Mouse (Mus musculus) hindlimb bud, embryonic 11.5 days (tissue): Measurements from ENCODE around the gene Ugt1a6a.
A peak's percentile ranks its signal among the peaks of the same experiment; 100 is the strongest.
"Not testable (repeated sequence)": the region's sequence is repeated elsewhere in the genome, so short reads cannot be mapped to it uniquely, and the experiment has no call there.

Experiments
- DNase-seq: peaks from one replicate; pipeline ENCODE4 v3.0.0-alpha.2; 2012; ENCODE audit warnings: low read depth, low spot score; ENCODE audit errors: extremely low spot score

Ugt1a6a gene

DNA sequence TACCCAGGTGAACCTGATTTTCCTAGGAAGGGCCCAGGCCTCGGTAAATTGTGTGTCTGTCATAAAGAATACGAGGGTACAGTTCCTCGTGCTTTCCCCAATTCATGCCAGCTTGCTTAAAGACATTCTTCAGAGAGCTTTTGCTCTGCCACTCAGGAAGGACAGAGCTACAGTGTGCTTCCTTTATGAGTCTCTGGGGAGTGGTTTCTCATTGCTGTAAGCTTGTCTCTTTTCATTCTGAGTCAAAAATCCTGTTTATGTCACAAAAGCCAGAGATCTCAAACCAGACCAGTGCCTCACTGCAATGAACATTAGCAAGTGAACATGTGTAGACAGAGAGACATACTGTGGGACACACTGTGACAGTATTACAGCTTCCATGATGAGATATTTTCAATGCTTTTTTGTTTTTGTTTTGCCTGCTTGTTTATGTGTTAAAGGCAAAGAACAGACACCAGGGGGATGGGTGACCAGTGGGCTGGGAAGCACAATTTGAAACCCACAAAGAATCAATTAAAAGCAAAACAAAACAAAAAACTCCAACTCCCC, 627 bp upstream of the Ugt1a6a start:
- no peak for DNase-seq

DNA sequence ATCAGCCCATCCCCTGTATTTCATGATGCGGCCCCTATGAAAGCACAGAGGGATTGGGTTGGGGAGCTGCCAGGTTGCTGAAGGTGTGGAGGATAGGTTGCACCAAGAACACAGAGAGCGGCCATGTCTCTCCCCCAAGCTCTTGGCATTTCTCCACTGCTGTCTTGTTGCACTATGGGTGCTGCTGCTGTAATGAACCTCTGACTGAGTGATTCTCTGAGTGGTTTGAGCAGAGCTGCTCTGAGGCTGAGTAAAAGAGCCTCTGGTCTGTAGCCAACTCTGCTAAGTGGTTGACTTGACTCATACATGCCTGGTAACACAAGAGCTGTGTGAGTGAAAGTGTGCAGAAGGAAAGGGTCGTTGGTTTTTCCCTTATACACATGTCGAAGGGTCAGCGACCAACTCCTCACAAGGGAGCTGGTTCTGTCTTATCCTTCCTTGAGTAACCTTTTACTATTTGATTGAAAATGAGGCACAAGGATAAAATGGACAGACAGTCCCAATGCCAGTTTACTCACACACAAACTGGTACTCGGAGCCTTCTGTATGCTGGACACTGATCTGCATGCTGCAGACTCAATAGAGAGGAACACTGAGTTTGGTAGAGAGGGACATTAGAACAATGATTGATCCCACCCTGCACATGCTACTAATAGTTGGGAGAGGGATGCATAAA, 758 bp downstream of the Ugt1a6a start:
- not testable (repeated sequence) for DNase-seq

DNA sequence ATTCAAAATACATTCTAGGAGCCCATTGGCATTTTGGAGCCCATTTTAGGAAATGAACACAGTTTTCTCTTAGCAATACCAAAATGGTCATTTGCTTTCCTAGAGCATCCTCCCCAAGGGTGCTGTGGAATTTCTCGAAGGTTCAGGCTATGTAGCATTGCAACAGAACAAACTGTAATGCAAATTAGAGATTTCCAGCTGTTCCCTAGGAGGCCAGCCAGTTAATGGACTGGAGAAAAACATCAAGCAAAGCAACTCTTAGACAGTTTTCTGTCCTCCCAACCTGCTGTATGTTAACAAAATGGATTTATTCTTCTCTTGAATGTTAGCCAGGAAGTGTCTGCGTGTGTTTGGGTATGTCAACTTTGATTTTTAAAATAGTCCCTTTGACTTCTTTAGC, 2.0 kb downstream of the Ugt1a6a start:
- DNase-seq: no peak

DNA sequence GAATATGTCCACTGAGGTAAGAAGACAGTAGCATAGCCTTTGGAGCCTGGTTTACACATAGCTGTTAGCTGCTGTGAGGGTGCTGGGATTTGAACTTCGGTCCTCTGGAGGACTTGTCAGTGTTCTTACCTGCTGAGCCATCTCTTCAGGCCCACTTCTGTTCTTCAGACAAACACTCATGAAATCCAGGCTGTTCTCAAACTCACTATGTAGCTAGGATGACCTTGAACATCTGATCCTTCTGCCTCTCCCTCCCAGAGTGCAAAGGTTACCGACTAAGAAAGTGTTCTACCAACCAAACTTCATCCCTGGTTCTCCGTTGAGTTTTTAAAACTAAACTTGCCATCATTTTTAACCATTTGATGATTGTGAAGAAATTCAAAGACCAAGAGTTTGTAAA, 2.7 kb downstream of the Ugt1a6a start:
- DNase-seq: no peak

DNA sequence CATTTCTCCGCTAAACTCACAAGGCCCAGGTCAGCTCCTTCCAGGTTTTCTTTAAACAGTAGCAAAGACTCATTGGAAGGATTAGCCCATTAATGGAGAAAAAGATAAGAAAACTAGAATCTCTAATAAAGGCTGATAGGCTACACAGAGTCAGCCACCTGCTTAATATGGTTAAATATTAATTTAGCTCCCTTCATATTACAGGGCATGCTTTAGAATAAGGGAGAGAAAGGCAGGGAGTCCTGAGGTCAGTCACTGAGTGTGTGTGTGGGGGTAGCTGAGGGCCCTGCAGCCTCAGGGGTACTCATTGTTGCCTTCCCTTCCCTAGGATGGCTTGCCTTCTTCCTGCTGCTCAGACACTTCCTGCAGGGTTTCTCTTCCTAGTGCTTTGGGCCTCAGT, 3.5 kb downstream of the Ugt1a6a start:
- no peak for DNase-seq

DNA sequence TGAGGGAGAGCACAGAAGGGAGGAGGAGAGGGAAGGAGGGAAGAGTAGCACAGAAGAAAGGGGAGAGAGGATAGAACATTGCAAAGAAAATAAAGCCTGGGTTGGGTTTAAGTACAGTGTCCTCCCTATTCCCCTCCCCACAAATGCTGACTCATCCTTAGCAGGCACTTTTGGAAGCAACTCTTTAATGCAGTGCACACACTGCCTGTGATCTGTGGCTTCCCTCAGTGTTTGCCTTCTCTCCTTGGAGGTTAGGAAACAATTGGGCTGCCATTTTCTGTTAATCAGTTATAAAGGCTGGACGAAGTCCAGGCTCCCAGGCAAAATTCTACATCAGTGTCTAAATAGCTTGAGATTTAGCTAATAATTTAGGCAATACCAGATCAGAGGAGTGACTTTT, 5.9 kb downstream of the Ugt1a6a start:
- DNase-seq: not testable (repeated sequence)

DNA sequence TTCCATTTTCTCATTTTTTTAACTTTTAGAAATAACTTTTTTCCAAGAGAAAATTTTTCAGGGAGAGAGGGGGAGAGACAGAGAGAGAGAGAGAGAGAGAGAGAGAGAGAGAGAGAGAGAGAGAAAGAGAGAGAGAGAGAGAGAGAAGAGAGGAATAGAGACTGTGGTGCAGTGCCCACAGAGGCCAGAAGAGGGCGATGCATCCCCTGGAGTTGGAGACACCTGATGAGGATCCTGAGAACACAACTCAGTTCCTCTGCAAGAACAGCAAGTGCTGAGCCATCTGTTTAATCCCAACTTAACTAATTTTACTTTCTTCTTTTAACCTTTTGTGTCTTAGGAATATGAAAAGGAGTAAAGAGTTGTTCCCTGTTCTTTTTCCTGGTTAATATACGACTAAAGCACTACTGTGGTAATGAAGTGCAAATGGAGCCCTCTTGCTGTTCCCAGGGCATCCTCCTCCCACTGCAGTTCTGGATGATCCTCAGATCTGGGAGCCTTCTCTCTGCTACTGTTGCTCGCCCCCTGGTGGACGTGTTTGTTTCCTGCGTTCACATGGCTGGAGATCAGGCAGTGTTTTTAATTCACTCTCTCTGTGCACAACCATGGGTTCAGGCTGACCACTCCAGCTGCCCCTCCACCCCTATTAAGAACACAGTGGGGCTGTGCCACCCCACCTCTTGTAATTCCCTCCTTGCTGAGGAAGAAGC, 9.5 kb downstream of the Ugt1a6a start:
- not testable (repeated sequence) for DNase-seq

DNA sequence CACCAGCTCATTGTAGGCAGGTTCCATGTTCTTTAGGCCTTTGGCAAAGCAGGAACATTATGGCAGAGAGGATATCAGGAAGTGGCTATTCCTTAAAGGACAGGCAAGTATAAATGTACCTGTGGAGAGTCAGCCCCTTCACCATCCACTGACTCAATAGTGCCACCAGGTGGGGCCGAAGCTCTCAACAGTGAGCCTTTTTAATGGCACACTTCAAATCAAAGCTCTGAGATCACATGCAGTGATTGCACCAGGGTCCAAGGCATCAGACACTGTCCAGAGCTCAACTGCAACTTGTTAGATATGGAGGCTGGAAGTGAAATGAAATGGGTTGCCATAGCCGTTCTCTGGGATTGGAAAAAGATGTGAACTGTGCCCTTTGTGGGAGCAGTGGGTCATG, 10.7 kb downstream of the Ugt1a6a start:
- DNase-seq: peak; percentile 5

DNA sequence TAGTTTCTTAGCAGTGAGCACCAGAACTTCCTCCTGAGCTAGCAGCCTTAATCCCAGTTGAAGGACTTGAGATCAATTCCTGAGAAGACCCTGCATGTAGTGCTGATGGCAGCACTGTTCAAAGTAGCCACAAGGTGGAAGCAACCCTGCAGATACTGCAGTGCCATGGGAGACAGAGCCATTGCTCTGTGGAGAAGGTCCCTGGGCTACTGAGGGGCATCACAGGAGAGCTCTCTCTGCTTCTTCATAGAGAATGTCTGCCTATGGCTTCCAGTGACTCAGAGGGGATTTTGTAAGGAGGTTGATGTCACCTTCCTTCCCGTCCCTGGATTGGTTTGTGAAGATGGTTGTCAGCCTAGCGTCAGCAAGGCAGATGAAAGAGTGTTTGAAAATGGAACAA, 15.5 kb downstream of the Ugt1a6a start:
- DNase-seq: not testable (repeated sequence)

DNA sequence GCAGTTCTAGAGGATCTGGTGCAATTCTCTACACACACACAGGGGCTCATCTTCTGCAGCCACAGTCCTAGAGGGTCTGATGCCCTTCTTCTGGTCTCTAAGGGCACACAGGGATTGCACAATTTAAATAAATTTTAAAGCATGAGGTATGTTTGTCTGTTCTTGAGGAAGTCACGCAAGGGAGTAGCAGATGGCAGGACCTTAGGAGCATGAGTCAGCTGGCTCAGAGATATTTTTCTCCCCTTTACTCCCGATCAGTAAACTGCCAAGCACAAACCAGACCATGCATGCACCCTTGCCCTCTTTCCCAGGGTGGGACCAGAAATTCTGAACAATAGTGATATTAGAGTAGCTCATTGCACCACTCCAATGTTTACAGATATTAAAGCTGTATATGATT, 23.8 kb downstream of the Ugt1a6a start:
- DNase-seq: no peak

DNA sequence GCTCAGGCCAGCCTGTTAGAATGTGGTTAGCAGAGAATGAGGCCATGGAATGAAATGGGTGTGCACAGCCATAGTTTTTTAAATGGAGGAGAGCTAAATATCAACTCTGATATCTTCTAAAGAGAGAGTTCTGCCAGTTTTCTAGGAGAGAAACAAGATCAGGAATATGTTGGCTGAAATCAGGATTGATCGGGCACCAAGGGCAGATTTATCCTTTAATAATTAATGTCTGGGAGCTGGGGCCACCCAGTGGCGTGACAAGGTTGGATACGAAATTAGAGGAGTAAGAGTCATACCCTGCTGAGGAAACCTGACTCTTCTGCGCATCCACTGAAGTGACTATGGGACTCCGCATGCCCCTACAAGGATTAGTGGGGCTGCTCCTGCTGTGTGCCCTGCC, 31.1 kb downstream of the Ugt1a6a start, which contains the start of gene Ugt1a5:
Ugt1a5 (plus strand) TSS at position 302 of the 400 bp plus-strand sequence.
- DNase-seq: no peak

DNA sequence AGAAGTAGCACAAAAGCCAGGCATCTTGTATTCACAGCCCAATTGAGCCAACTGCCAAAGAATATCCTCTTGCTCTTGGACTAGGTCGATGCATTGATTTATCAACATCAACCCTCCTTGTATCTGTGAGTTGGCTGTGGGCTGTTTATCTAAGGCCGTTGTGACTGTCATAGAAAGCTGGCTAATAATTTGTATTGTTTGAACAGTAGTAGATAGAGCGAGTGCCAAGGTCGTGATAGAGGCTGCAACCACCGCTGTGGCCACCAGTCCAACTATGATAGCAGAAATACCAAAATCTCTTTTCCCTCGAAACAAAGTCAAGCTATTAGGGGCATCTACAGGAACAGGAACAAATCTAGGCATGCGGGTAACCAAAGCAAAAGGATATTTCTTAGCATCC, 37.6 kb downstream of the Ugt1a6a start:
- not testable (repeated sequence) for DNase-seq

DNA sequence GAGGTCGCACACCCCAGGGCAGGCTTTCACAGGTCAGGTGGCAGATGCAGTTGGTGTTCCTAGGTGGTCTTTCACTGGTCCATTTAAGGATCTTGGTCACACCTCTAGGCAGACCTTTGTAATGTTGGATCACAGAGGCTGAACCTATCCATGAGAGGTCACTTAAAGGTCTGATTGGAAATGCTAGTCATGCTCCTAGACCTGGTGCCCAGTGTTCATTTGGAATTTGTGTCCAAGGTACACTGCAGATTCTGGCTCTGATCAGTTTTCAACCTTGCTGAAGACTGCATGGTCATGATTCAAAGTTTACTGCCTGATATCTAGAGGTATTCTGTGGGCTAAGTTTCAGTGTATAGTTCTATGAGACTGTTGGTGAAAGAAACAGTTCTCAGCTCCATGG, 45.0 kb downstream of the Ugt1a6a start:
- DNase-seq: no peak

DNA sequence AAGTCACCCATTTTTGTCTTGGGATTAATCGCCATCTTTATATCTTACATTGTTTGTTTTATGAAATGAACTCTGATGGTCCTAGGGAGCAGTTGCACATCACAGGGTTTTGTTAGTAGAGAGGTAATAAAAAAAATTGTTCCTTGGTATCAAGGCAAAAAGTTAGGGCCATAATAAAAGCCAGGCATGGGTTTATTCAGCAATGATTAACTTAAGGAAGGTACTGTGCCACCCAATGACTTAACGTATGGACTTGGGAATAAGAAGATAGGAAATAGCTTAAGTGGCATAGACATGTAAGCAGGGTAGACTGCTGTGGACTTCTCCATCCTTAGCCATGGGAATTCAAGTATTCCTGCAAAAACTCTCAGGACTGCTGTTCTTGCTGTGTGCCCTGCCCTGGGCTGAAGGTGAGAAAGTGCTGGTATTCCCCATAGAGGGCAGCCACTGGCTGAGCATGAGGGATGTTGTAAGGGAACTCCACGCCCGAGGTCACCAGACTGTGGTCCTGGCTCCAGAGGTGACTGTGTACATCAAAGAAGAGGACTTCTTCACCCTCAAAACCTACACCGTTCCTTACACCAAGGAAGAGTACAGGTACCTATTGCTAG, 51.8 kb downstream of the Ugt1a6a start:
- DNase-seq: no peak

DNA sequence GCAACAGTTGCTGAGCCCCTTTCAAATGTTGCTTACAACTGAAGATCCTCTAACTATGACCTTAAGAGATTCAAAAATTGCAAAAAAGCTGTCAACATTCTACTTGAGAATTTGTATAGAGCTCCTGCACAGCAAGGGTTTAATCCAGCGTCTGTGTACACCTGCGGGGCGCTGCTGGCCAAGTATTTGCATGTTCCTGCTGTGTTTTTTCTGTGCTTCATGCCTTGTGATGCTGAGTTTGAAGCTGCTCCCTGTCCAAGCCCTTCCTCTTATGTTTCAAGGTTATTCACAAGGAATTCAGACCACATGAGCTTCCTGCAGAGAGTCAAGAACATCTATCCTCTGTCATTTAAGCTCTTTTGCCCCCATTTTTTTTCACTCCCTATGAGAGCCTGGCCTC, 57.5 kb downstream of the Ugt1a6a start:
- no peak for DNase-seq

DNA sequence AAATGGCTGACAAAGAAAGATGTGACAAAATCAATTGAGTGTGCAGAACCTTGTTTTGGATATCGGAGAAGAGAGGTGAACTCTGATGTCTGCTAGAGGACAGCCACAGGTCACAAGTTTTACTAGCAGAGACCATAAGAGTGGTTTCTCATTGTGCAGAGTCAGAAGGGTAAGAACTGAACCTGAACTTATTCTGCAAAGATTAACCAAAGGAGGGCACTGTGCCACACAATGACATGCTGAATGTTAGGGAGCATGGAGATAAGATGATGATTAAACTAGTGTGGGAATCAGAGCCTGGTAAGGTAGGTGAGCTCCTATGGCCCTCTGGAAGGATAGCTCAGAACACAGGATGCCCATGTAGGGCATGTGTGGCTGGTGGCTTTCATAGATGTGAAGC, 61.1 kb downstream of the Ugt1a6a start:
- no peak for DNase-seq

DNA sequence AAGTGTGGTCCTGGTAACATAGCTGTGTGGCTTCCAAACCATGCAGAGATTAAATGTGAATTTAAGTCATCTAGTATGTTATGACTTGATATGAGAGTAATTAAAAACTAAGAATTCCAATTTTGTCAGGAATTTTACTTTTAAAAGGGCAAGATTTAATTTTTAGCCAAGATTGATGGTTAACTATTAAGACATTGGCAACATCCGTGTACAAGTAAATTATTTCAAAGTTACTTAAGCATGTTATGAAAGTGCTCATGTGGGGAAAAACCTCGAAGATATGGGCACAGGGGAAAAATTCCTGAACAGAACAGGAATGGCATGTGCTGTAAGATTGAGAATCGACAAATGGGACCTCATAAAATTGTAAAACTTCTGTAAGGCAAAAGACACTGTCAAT, 62.8 kb downstream of the Ugt1a6a start:
- DNase-seq: no peak

DNA sequence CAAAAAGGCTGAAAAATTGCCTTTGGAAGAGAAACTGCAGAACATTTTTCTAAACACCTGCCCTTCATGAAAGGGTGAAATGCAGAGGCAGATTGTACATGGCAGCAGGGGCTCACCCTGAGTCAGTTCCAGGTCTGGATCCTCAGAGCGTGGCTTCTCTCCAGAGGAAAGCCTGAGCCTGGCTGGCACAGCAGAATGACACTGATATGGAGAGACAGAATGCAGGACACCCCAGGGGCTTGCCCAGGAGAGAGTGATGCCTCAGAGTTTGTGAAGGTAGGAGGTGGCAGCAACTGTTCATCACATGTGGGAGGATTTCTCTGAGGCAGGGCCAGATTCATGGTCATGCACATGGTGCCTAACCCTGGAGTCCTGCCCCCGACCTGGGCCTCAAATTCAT, 65.4 kb downstream of the Ugt1a6a start:
- DNase-seq: no peak

DNA sequence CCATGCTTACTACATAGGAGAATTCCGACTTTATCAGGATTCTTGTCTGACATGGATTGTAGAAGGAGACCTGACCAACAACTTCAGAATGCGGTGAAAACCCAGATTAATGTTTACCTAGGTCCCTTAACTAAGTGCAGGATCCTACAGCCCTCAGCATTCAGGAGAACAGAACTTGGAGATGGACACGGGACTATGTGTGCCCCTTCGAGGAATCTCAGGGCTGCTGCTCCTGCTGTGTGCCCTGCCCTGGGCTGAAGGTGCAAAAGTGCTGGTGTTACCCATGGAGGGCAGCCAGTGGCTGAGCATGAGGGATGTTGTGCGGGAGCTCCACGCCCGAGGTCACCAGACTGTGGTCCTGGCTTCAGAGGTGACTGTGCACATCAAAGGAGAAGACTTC, 65.8 kb downstream of the Ugt1a6a start, which contains the start of gene Ugt1a2:
Ugt1a2 (plus strand) TSS at position 146 of the 400 bp plus-strand sequence.
- DNase-seq: no peak

DNA sequence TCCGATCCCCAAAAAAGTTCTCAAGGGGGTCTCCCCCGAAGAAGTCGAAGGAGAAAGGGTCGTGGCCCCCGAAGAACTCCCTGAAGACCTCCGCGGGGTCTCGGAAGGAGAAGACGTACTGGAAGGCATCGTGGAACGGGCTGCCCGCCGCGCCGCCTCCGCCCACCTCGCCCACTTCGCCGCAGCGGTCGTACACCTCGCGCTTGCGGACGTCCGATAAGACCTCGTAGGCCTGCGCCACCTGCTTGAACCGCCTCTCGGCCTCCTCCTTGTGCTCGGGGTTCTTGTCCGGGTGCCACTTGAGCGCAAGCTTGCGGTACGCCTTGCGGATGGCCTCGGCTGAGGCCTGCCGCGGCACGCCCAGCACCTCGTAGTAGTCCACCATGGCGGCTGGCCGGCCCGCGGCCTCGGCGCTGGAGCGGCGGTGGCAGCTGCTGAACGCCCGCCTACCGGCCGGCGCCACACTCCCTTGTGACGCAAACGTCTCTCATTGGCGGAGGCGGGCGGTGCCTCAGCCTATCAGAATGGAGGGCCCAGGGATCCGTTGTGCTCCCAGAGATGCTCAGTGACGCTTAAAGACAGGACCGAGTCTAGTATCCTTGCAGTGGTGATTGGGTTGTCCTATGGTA, 70.8 kb downstream of the Ugt1a6a start, which contains the start of gene Dnajb3:
Dnajb3 (minus strand) TSS at position 489 of the 629 bp plus-strand sequence.
- DNase-seq: peak; percentile 33

DNA sequence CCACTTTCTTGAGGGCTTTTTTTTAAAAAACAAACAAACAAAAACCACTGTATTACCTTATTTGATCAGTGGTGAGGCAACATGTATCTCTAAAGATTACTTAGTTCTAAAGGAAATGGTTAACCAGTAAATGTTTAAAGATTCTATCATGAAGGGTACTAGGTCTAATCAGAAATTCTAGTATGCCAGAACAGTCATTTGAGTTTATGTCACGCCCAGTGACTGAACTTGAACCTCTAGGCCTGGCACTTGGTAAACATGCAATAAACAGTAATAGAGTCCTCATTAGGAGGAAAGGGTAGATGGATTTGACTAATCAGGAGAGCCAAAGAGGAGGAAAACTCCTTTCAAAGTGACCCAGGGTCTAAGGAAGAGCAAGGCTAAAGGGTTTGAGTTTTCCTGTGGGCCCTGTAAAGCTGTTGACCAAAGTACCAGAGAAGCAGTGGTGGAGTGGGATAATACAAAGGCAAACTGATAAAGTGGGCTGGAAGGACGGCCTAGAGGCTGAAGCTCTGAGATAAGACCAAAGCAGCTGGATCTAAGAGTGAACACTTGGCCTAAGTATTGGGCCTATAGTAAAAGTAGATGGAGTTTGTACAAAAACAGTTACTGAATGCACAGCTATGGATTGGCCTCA, 72.4 kb downstream of the Ugt1a6a start:
- no peak for DNase-seq
